Mouse (Mus musculus): ENCODE results near the gene H2-D1. TPM values are rescaled to one million over a fixed set of nuclear protein-coding genes. Genes with fewer than 3 reads are reported as not detected.

Gene H2-D1
- total and polyA plus RNA-seq, 3 experiments, result 659 to 944 (median 880) TPM

DNA sequence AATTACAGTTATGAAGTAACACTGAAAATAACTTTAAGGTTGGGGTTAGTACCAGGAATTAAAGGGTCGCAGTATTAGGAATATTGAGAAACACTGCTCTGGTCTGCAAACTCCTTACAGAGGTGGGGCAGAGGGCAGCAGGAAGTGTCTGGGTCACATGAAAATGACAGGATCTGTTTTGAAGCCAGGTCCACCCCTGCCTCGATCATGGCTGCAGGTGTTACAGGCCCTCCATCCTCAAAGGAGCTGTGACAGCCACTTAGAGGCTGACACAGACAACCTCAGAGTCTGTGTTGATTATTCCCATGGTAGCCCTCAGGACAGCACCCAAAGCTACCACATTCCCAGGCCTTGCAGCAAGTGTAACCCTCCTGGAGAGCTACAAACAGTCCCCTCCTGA, 40.7 kb downstream of the H2-D1 start:
- Histone ChIP-seq H3K36me3 (replicated peaks in 1 of 2; ENCODE audit: control insufficient read depth in 1 of 2, insufficient read depth in 1 of 2, low read length in 1 of 2) (peaks cover 2% of the 10 kb centered on the region in 2 experiments), H3K79me2 (replicated peaks; ENCODE audit: control insufficient read depth, extremely low read depth, insufficient read depth, poor library complexity, severe bottlenecking) (no peaks in the 10 kb centered on the region), H3K27me3 (replicated peaks) (peaks cover 59% of the 10 kb centered on the region), H3K9ac (ENCODE audit: insufficient read depth, low read depth) (no peak overlapping the region), H3K4me2 (ENCODE audit: insufficient read depth, low read depth, poor library complexity, severe bottlenecking) (no peak overlapping the region), H3K4me1 (ENCODE audit: control insufficient read depth in 1 of 2, insufficient read depth in 2 of 2) (peaks cover 3 to 7% of the 10 kb centered on the region in 2 experiments; a peak in 2 of 4 replicates), H3K4me3 (replicated peaks in 1 of 3; ENCODE audit: low read depth in 2 of 3, low read length in 2 of 3, poor library complexity in 1 of 3) (no peak overlapping the region), H3K9me3 (replicated peaks; ENCODE audit: low read length) (peaks cover 8% of the 10 kb centered on the region), H3K27ac (ENCODE audit: insufficient read depth, low read depth) (no peak overlapping the region)
- no peak for DNase-seq (ENCODE audit: extremely low read depth)
- dilution Hi-C loops (cut with MboI; ENCODE audit: extremely low pct_ligation_motif_present, extremely low pct_unique_long_range_greater_than_20kb, low sequenced_read_pairs), result no loop called here
- in situ Hi-C loops (cut with MboI; ENCODE audit: low pct_ligation_motif_present, low pct_unique_long_range_greater_than_20kb, low sequenced_read_pairs), result loop anchor here (5.0 kb wide), 2 partner anchors 51 to 1336 kb away; no protein-coding TSS in a partner anchor
- TF ChIP-seq NRF1 (IDR thresholded peaks at IDR 0.05; ENCODE audit: low read depth, low read length), result no peak
- TF ChIP-seq ZKSCAN1 (IDR thresholded peaks at IDR 0.05; ENCODE audit: borderline replicate concordance, low read depth, low read length), result no peak
- no peak for TF ChIP-seq BHLHE40 (IDR thresholded peaks at IDR 0.05; ENCODE audit: low read depth, low read length)
- TF ChIP-seq MAFK (IDR thresholded peaks at IDR 0.05; ENCODE audit: insufficient replicate concordance, low read length), result no peak
- no peak for TF ChIP-seq RAD21 (IDR thresholded peaks at IDR 0.05; ENCODE audit: low read depth, low read length)
- TF ChIP-seq UBTF (IDR thresholded peaks at IDR 0.05; ENCODE audit: low read depth, low read length), result no peak

DNA sequence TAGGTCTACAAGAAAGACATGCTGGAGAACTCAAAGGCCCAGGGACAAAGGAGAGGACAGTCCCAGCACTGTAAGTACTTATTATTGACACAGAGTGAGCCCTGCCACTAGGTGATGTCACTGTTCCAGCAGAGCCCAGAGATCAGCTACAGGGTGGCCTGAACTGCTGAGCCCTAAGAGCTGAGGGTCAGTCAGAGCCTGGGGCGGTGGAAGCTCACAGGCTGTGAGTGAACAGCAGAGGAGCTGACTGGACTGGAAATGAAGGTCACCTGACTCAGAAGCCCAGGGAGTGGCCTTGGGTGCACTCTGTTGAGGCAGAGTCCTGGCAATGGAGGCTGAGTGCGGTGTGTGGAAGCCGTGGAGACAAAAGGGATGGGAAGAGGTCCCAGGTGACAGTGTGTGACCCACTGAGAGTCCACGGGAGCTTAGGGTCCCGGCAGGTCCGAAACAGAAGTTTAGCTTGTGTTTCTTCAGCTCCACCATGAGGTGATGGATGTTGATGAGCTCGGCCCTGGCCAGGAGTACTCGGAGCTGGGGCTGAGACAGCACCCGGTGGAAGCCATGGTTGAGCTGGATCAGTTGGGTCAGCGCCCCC, 41.3 kb downstream of the H2-D1 start:
- Histone ChIP-seq H3K4me3 (replicated peaks in 1 of 3; ENCODE audit: low read depth in 2 of 3, low read length in 2 of 3, poor library complexity in 1 of 3) (no peak overlapping the region), H3K27ac (ENCODE audit: insufficient read depth, low read depth) (no peak overlapping the region), H3K36me3 (replicated peaks in 1 of 2; ENCODE audit: control insufficient read depth in 1 of 2, insufficient read depth in 1 of 2, low read length in 1 of 2) (peaks cover 2% of the 10 kb centered on the region in 2 experiments), H3K79me2 (replicated peaks; ENCODE audit: control insufficient read depth, extremely low read depth, insufficient read depth, poor library complexity, severe bottlenecking) (no peaks in the 10 kb centered on the region), H3K9me3 (replicated peaks; ENCODE audit: low read length) (peaks cover 8% of the 10 kb centered on the region), H3K9ac (ENCODE audit: insufficient read depth, low read depth) (no peak overlapping the region), H3K4me2 (ENCODE audit: insufficient read depth, low read depth, poor library complexity, severe bottlenecking) (no peak overlapping the region), H3K27me3 (replicated peaks) (peaks cover 62% of the 10 kb centered on the region), H3K4me1 (ENCODE audit: control insufficient read depth in 1 of 2, insufficient read depth in 2 of 2) (peaks cover 3 to 7% of the 10 kb centered on the region in 2 experiments; a peak in 2 of 4 replicates)
- TF ChIP-seq SMC3 (IDR thresholded peaks at IDR 0.05; ENCODE audit: low read depth, low read length) (no peak), ZMIZ1 (IDR thresholded peaks at IDR 0.05; ENCODE audit: low read depth, low read length) (no peak), ZC3H11A (IDR thresholded peaks at IDR 0.05; ENCODE audit: low read depth, low read length) (no peak), MEF2A (IDR thresholded peaks at IDR 0.05; ENCODE audit: borderline replicate concordance, low read depth, low read length) (no peak), PAX5 (IDR thresholded peaks at IDR 0.05; ENCODE audit: low read length) (no peak), USF2 (conservative IDR thresholded peaks at IDR 0.05; ENCODE audit: low read depth, low read length) (no peak), NELFE (IDR thresholded peaks at IDR 0.05; ENCODE audit: low read depth, low read length) (no peak), JUND (conservative IDR thresholded peaks at IDR 0.05; ENCODE audit: low read depth, low read length) (no peak), HCFC1 (IDR thresholded peaks at IDR 0.05; ENCODE audit: low read depth, low read length) (no peak), MAZ (IDR thresholded peaks at IDR 0.05; ENCODE audit: low read depth, low read length) (no peak), ZKSCAN1 (IDR thresholded peaks at IDR 0.05; ENCODE audit: borderline replicate concordance, low read depth, low read length) (no peak), CHD1 (IDR thresholded peaks at IDR 0.05; ENCODE audit: low read depth, low read length) (no peak), ZNF384 (IDR thresholded peaks at IDR 0.05; ENCODE audit: low read depth, low read length) (no peak)
- no peak for DNase-seq (ENCODE audit: extremely low read depth)
- dilution Hi-C loops (cut with MboI; ENCODE audit: extremely low pct_ligation_motif_present, extremely low pct_unique_long_range_greater_than_20kb, low sequenced_read_pairs) (no loop called here), in situ Hi-C loops (cut with MboI; ENCODE audit: low pct_ligation_motif_present, low pct_unique_long_range_greater_than_20kb, low sequenced_read_pairs) (loop anchor here (5.0 kb wide), 2 partner anchors 52 to 1337 kb away; no protein-coding TSS in a partner anchor)

Data from CH12.LX (cell line).